Mouse (Mus musculus) forebrain, postnatal 0 days (tissue): ENCODE measurements at regions not wholly inside any gene's neighbourhood (a gene's known extent, or its start where the extent isn't known, plus 50 kb on each side); places are given as distances from the start of the nearest gene placed in this dataset.
A peak's percentile ranks its signal among the peaks of the same experiment; 100 is the strongest.

Experiments
- ATAC-seq: fragments of 200-750 bp; cut with Nextera tagmentation; 2 replicates; pipeline ENCODE4 v1.8.0; 2017; ENCODE audit warnings: mild to moderate bottlenecking, moderate library complexity
- DNase-seq: peaks from one replicate; pipeline ENCODE4 v3.0.0-alpha.2; 2015
- H3K27ac ChIP-seq: fragments of 300-500 bp; sonication (generic); 2 replicates; pipeline ENCODE4 v1.5.1; 2014; ENCODE audit warnings: low read depth, mild to moderate bottlenecking, antibody characterized with exemption, low read length, moderate library complexity, mixed read lengths
- H3K27me3 ChIP-seq: fragments of 300-500 bp; sonication (generic); 2 replicates; pipeline ENCODE4 v1.6.1; 2014; ENCODE audit warnings: mild to moderate bottlenecking, low read length, mixed read lengths; ENCODE audit not compliant: insufficient read depth
- H3K36me3 ChIP-seq: fragments of 300-500 bp; sonication (generic); 2 replicates; pipeline ENCODE4 v1.6.1; 2014; ENCODE audit warnings: mild to moderate bottlenecking, moderate library complexity; ENCODE audit not compliant: insufficient read depth
- H3K4me1 ChIP-seq: fragments of 300-500 bp; sonication (generic); 2 replicates; pipeline ENCODE4 v1.6.1; 2014; ENCODE audit warnings: antibody characterized with exemption; ENCODE audit not compliant: insufficient read depth
- H3K4me2 ChIP-seq: fragments of 300-500 bp; sonication (generic); 2 replicates; pipeline ENCODE4 v1.6.1; 2014; ENCODE audit warnings: low read depth, mild to moderate bottlenecking, moderate library complexity
- H3K4me3 ChIP-seq: fragments of 300-500 bp; sonication (generic); 2 replicates; pipeline ENCODE4 v1.5.1; 2014; ENCODE audit warnings: low read depth, low read length, mixed read lengths
- H3K9ac ChIP-seq: fragments of 300-500 bp; sonication (generic); 2 replicates; pipeline ENCODE4 v1.6.1; 2014; ENCODE audit warnings: mild to moderate bottlenecking
- H3K9me3 ChIP-seq: fragments of 300-500 bp; sonication (generic); 2 replicates; pipeline ENCODE4 v1.6.1; 2016; ENCODE audit warnings: low read length
- CTCF ChIP-seq: sonication (generic); IDR thresholded peaks from 2 replicates; pipeline ENCODE4 v1.5.1; 2016; ENCODE audit warnings: antibody characterized with exemption, control low read depth, low read depth
- WGBS: fragments of 180-500 bp; shearing (Covaris S2); extraction: QIAGEN DNeasy Blood & Tissue Kit; methylation state at CpG from one replicate; pipeline ENCODE4 v1.1.7; 2014; 5-methylcytosine and 5-hydroxymethylcytosine counted together
- microRNA-seq, 2 experiments: library from miRNA; unstranded; fragments of <30 nt; microRNA quantifications; one replicate each; pipeline ENCODE4; 2016

GRCm38 (mm10) chr17:45195779-45196178, 237.8 kb downstream of the Cdc5l start:
- 93% methylated on average over 6 of the region's 6 CpGs for WGBS
- Histone ChIP-seq H3K36me3 (no peaks in the 10 kb centered on the region), H3K9me3 (no peaks in the 10 kb centered on the region), H3K4me1 (no peaks in the 10 kb centered on the region), H3K4me3 (no peak overlapping the region), H3K27ac (no peak overlapping the region), H3K4me2 (no peak overlapping the region), H3K9ac (no peak overlapping the region), H3K27me3 (no peaks in the 10 kb centered on the region)
- no peak for TF ChIP-seq CTCF
- ATAC-seq: no peak
- no peak for DNase-seq

- Histone ChIP-seq H3K27ac (no peak overlapping the region), H3K9ac (no peak overlapping the region), H3K27me3 (no peaks in the 10 kb centered on the region), H3K4me2 (no peak overlapping the region), H3K4me1 (no peaks in the 10 kb centered on the region), H3K36me3 (no peaks in the 10 kb centered on the region), H3K9me3 (no peaks in the 10 kb centered on the region), H3K4me3 (no peak overlapping the region)
- ATAC-seq: no peak; the same call in 1 of the 2 replicates
- DNase-seq: no peak
- 73% methylated on average over 13 of the region's 13 CpGs for WGBS
- no peak for TF ChIP-seq CTCF
These were observed 238.7 kb downstream of the Cdc5l start for GRCm38 (mm10) chr17:45194786-45195281.

- Histone ChIP-seq H3K4me1 (no peaks in the 10 kb centered on the region), H3K4me2 (no peak overlapping the region), H3K4me3 (no peak overlapping the region), H3K36me3 (no peaks in the 10 kb centered on the region), H3K9ac (no peak overlapping the region), H3K27ac (no peak overlapping the region), H3K27me3 (no peaks in the 10 kb centered on the region), H3K9me3 (no peaks in the 10 kb centered on the region)
- ATAC-seq (peak; percentile 88), DNase-seq (peak; percentile 45)
- WGBS: 50% methylated on average over 11 of the region's 11 CpGs
- no peak for TF ChIP-seq CTCF
These were observed 240.0 kb downstream of the Cdc5l start for GRCm38 (mm10) chr17:45193456-45194025.

- 88% methylated on average over 7 of the region's 7 CpGs for WGBS
- DNase-seq (no peak), ATAC-seq (no peak)
- H3K9me3 ChIP-seq: no peaks in the 10 kb centered on the region
- H3K4me1 ChIP-seq: no peaks in the 10 kb centered on the region
- no peak overlapping the region for H3K4me3 ChIP-seq
- no peak overlapping the region for H3K27ac ChIP-seq
- H3K4me2 ChIP-seq: no peak overlapping the region
- H3K27me3 ChIP-seq: no peaks in the 10 kb centered on the region
- H3K36me3 ChIP-seq: no peaks in the 10 kb centered on the region
- H3K9ac ChIP-seq: no peak overlapping the region
- no peak for TF ChIP-seq CTCF
These were observed 246.1 kb downstream of the Cdc5l start for GRCm38 (mm10) chr17:45187402-45187801.

GRCm38 (mm10) chr17:45176340-45176739, 257.2 kb downstream of the Cdc5l start:
- H3K9ac ChIP-seq: no peak overlapping the region
- no peak for ATAC-seq
- H3K4me2 ChIP-seq: no peak overlapping the region
- H3K4me1 ChIP-seq: no peaks in the 10 kb centered on the region
- no peak overlapping the region for H3K4me3 ChIP-seq
- H3K36me3 ChIP-seq: no peaks in the 10 kb centered on the region
- no peaks in the 10 kb centered on the region for H3K27me3 ChIP-seq
- no peak for TF ChIP-seq CTCF
- H3K9me3 ChIP-seq: no peaks in the 10 kb centered on the region
- H3K27ac ChIP-seq: no peak overlapping the region
- DNase-seq: no peak
- 82% methylated on average over 4 of the region's 4 CpGs for WGBS

GRCm38 (mm10) chr17:45169257-45169994, 264.1 kb downstream of the Cdc5l start:
- no peaks in the 10 kb centered on the region for H3K4me1 ChIP-seq
- no peak overlapping the region for H3K4me3 ChIP-seq
- H3K4me2 ChIP-seq: no peak overlapping the region
- TF ChIP-seq CTCF: no peak
- 45% methylated on average over 10 of the region's 10 CpGs for WGBS
- no peak overlapping the region for H3K9ac ChIP-seq
- peak overlapping the region; percentile 62 for H3K27ac ChIP-seq
- peak; percentile 88 for ATAC-seq
- no peaks in the 10 kb centered on the region for H3K36me3 ChIP-seq
- H3K27me3 ChIP-seq: no peaks in the 10 kb centered on the region
- H3K9me3 ChIP-seq: no peaks in the 10 kb centered on the region
- DNase-seq: peak; percentile 52

Small RNAs in the stretch of these regions (microRNA-seq; reads per million reads assigned to microRNA genes)
- 0 reads per million in 2 experiments for gene Gm24979
